Mouse (Mus musculus) cerebellum, postnatal 14 days (tissue): ENCODE results near the gene Plcl1.

Experiments
- DNase-seq, 2 experiments: peaks; one replicate each; pipeline ENCODE4 v3.0.0; 2021; ENCODE audit warnings: mixed read lengths in 2 of 2

The Plcl1 gene

GRCm38 (mm10) chr1:55405272-55406022 lies at the start of gene Plcl1:
TSS of gene Plcl1 (plus strand) at chr1:55405921.
- DNase-seq = peak; percentile 96 to 98

GRCm38 (mm10) chr1:55362634-55363033 lies 43.1 kb upstream of the Plcl1 start:
- DNase-seq = no peak

- peak; percentile 76 to 85 for DNase-seq
These were observed 42.6 kb upstream of the Plcl1 start, which contains the start of gene Boll for GRCm38 (mm10) chr1:55363044-55363565. TSS of gene Boll (minus strand) at chr1:55363469.

GRCm38 (mm10) chr1:55363586-55363985 lies 42.1 kb upstream of the Plcl1 start:
- peak; percentile 46 to 55 for DNase-seq

GRCm38 (mm10) chr1:55372626-55373025 lies 33.1 kb upstream of the Plcl1 start:
- DNase-seq = no peak

- DNase-seq = no peak
These were observed 25.2 kb upstream of the Plcl1 start for GRCm38 (mm10) chr1:55380527-55380926.

GRCm38 (mm10) chr1:55383114-55383773 lies 22.5 kb upstream of the Plcl1 start:
- DNase-seq = peak; percentile 87 to 92

GRCm38 (mm10) chr1:55399891-55400290 lies 5.8 kb upstream of the Plcl1 start:
- DNase-seq = no peak

GRCm38 (mm10) chr1:55404439-55404838 lies 1.3 kb upstream of the Plcl1 start:
- peak; percentile 80 to 85 for DNase-seq

- DNase-seq = peak; percentile 84
These were observed 297 bp downstream of the Plcl1 start for GRCm38 (mm10) chr1:55406023-55406413.

- peak; percentile 37 to 51 for DNase-seq
These were observed 1.0 kb downstream of the Plcl1 start for GRCm38 (mm10) chr1:55406531-55407375.

GRCm38 (mm10) chr1:55410670-55411069 lies 4.9 kb downstream of the Plcl1 start:
- no peak for DNase-seq

GRCm38 (mm10) chr1:55411079-55411478 lies 5.4 kb downstream of the Plcl1 start:
- DNase-seq = no peak

GRCm38 (mm10) chr1:55412569-55412968 lies 6.8 kb downstream of the Plcl1 start:
- no peak for DNase-seq

- no peak for DNase-seq
These were observed 7.8 kb downstream of the Plcl1 start for GRCm38 (mm10) chr1:55413534-55413933.

- DNase-seq = no peak
These were observed 13.2 kb downstream of the Plcl1 start for GRCm38 (mm10) chr1:55418968-55419367.

- no peak for DNase-seq
These were observed 21.9 kb downstream of the Plcl1 start for GRCm38 (mm10) chr1:55427607-55428006.

- DNase-seq = no peak
These were observed 23.3 kb downstream of the Plcl1 start for GRCm38 (mm10) chr1:55429051-55429450.

- no peak for DNase-seq
These were observed 24.0 kb downstream of the Plcl1 start for GRCm38 (mm10) chr1:55429708-55430107.

GRCm38 (mm10) chr1:55430587-55430986 lies 24.9 kb downstream of the Plcl1 start:
- no peak for DNase-seq

- no peak for DNase-seq
These were observed 30.9 kb downstream of the Plcl1 start for GRCm38 (mm10) chr1:55436589-55436988.

GRCm38 (mm10) chr1:55437095-55437494 lies 31.4 kb downstream of the Plcl1 start:
- DNase-seq = no peak

- no peak for DNase-seq
These were observed 32.9 kb downstream of the Plcl1 start for GRCm38 (mm10) chr1:55438617-55439016.
